Mouse (Mus musculus) cerebellum, adult 2 months (tissue): ENCODE results near the gene Allc. TPM values are rescaled to one million over a fixed set of nuclear protein-coding genes. Genes with fewer than 3 reads are reported as not detected.

Experiments
- DNase-seq, 2 experiments: peaks; one replicate each; pipeline ENCODE4 v3.0.0; 2021
- H3K27ac ChIP-seq: fragments of 200-500 bp; 2 replicates; pipeline ENCODE4 v1.5.1; 2012; ENCODE audit warnings: low read length, control low read depth, inconsistent platforms; ENCODE audit not compliant: insufficient read depth
- H3K27me3 ChIP-seq: fragments of 200-500 bp; 2 replicates; pipeline ENCODE4 v1.6.1; 2012; ENCODE audit warnings: inconsistent platforms, mild to moderate bottlenecking, low read length, moderate library complexity; ENCODE audit not compliant: control insufficient read depth, insufficient read depth
- H3K4me1 ChIP-seq: fragments of 200-500 bp; 2 replicates; pipeline ENCODE4 v1.6.1; 2011; ENCODE audit warnings: low read length; ENCODE audit not compliant: control insufficient read depth, insufficient read depth
- H3K4me3 ChIP-seq: fragments of 200-500 bp; replicated peaks from 2 replicates; pipeline ENCODE3; 2011; ENCODE audit warnings: mild to moderate bottlenecking, low read depth, low read length, control low read depth; ENCODE audit not compliant: insufficient read depth
- CTCF ChIP-seq: fragments of 200-500 bp; IDR thresholded peaks from 2 replicates; pipeline ENCODE4 v1.5.1; 2011; ENCODE audit warnings: low read depth, mild to moderate bottlenecking, control low read depth, low read length, moderate library complexity, borderline replicate concordance; ENCODE audit not compliant: insufficient read depth
- POLR2A ChIP-seq: fragments of 200-500 bp; IDR thresholded peaks from 2 replicates; pipeline ENCODE4 v1.6.1; 2011; ENCODE audit warnings: low read length, control low read depth, borderline replicate concordance; ENCODE audit not compliant: insufficient read depth
- WGBS: fragments of 180-500 bp; shearing (Covaris S2); methylation state at CpG from one replicate; pipeline ENCODE4 v1.1.7; 2018; 5-methylcytosine and 5-hydroxymethylcytosine counted together
- polyA plus RNA-seq: library from polyadenylated mRNA; depleted of rRNA; stranded (reverse); fragments of >200 nt; gene quantifications from 2 replicates; pipeline ENCODE4 v1.2.3, GENCODE M21; 2012

Allc gene
- polyA plus RNA-seq, 1 experiment = not detected

DNA sequence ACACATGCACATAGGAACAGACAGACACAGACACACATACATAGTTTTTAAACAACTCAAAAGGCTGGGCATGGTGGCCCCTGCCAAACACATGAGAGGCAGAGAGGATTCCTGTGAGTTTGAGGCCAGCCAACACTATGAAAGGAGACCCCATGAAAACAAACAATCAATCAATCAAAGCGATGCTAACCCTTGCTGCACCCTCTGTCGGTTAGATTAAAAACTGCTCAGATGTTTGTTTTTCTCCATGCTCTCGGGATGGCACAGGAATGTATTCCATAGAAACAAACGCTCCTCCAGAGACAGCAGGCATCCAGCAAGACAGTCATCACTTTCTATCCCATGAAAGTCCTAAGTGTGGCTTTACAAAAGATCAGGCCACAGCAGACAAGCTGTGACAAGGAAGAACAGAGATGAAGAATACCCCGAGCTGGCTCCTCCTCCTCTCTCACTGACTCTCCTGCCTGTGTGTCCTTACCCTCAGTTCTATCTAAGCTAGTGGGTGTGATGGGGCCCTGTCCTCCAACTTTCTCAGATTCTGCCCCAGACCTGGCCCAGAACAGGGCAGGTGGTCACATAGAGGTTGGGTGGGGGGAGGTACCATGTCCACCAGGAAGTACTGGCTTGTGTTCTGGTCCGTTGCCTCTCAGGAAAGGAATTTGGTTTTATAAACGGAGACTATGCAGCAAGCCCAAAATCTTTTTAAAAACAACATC, 39.3 kb upstream of the Allc start:
- Histone ChIP-seq H3K27me3 (no peaks in the 10 kb centered on the region; the same call in 1 of the 2 replicates), H3K27ac (no peak overlapping the region), H3K4me1 (0 out of 2 replicates have a peak, but pooled peaks cover 5% of the 10 kb centered on the region), H3K4me3 (no peak overlapping the region)
- TF ChIP-seq POLR2A (no peak), CTCF (no peak)
- DNase-seq = no peak
- 28% methylated on average over 7 of the region's 7 CpGs for WGBS

DNA sequence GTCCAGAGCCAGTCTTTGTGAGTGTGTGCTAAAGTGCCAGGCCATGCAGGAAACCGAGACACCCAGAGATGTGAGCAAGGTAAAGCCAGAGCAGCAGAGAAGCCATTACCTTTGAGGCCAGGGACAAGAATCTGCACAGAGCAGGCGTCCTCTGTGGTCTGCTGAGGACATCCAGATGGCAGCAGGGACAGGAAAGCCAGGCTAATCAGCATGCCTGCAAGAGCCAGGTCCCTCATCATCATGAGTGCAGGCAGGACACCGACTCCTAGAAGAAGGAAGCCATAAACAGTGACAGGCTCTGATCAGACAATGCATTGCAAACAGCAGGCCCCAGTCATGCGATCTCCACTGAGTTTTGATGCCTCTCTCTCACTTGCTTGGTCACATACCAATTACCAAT, 35.0 kb upstream of the Allc start:
- no peaks in the 10 kb centered on the region; the same call in 1 of the 2 replicates for H3K27me3 ChIP-seq
- H3K4me3 ChIP-seq = no peak overlapping the region
- 37% methylated on average over 4 of the region's 4 CpGs for WGBS
- 0 out of 2 replicates have a peak, but pooled peaks cover 2% of the 10 kb centered on the region for H3K4me1 ChIP-seq
- TF ChIP-seq POLR2A (no peak), CTCF (no peak)
- H3K27ac ChIP-seq = no peak overlapping the region
- no peak for DNase-seq

DNA sequence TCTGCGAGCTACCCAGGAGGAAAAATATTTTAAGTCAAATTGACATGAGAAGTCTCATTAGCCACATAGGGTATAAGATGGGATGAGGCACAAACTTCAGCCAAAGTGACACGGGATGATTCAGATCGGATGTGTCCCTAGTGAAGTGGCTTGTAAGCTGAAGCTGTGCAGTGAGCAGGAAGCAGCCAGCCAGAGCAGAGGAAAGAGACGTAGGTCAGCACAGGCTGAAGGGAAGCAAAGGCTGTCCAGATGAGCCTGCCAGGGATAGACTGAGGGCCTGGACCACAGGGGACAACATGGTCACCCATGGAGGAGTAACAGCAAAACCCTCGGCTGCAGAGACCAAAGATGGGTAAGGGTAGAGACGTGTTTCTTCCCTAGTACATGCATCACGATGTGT, 32.1 kb upstream of the Allc start:
- no peak for DNase-seq
- H3K27me3 ChIP-seq = no peaks in the 10 kb centered on the region
- 42% methylated on average over 7 of the region's 7 CpGs for WGBS
- TF ChIP-seq POLR2A (no peak), CTCF (no peak)
- no peaks in the 10 kb centered on the region for H3K4me1 ChIP-seq
- H3K4me3 ChIP-seq = no peak overlapping the region
- no peak overlapping the region for H3K27ac ChIP-seq

DNA sequence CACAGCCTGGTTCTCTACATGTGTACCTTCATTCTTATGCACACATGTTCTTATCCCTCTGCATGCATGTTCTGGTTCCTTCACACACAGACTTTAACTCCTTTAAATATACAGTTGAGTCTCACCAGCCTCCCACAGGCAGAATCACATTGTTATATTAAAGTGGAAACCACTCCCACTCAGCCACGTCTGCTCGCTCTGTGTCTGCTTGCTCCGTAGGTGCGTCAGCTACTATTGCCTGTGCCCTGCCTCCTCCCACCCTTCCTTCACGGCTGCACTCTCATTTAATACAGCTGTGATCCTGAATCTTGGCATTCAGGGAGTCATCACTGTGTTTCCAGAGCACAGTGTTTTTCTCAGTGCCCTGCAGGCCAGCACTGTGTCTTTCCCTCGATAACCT, 30.1 kb upstream of the Allc start:
- no peak for DNase-seq
- no peak overlapping the region for H3K27ac ChIP-seq
- no peaks in the 10 kb centered on the region for H3K27me3 ChIP-seq
- peaks cover 4% of the 10 kb centered on the region for H3K4me1 ChIP-seq
- 77% methylated on average over 6 of the region's 6 CpGs for WGBS
- no peak for TF ChIP-seq POLR2A
- no peak for TF ChIP-seq CTCF
- no peak overlapping the region for H3K4me3 ChIP-seq

DNA sequence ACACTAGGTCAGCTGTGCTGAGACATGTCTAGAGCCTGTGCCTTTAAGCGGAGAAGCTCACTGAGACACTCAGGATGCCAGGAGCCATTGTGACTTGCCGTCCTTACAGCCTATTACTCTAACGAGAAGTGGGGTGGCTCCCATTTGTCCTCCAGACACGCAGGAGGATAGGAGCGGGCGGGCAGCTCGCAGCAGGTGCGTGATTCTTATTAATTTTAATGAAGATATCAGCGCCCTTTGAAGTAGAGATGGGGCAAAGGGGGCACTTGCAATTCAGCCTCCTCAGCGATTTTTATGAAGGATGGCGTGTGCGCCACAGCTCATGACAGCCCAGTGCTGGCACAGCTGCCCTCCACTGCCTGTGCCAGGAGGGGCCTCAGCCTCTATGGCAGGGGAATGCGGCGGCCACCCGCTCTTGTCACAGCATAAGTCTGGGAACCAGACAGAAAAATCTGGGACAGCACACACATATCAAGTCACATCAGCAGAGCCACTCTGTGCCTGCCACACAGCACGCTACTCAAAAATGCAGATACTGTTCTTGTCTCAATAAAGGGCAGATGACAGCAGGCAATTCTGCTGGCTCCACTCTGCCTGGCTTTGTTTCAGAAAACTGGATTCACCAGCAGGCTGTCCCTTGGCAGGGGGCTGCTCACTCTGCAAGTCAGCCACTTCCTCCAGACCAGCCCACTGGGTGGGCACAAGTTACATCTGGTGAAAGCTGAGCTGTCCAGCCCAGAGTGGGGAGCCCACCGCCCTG, 25.4 kb upstream of the Allc start:
- 6% methylated on average over 17 of the region's 17 CpGs for WGBS
- Histone ChIP-seq H3K4me1 (peaks cover 11% of the 10 kb centered on the region), H3K27me3 (no peaks in the 10 kb centered on the region), H3K27ac (0 out of 2 replicates have a peak overlapping the region, but pooled peaks have one; percentile 3), H3K4me3 (peak overlapping the region; percentile 48)
- TF ChIP-seq POLR2A (peak; percentile 20; the same call in 1 of the 2 replicates), CTCF (no peak)
- peak; percentile 54 to 62 for DNase-seq

DNA sequence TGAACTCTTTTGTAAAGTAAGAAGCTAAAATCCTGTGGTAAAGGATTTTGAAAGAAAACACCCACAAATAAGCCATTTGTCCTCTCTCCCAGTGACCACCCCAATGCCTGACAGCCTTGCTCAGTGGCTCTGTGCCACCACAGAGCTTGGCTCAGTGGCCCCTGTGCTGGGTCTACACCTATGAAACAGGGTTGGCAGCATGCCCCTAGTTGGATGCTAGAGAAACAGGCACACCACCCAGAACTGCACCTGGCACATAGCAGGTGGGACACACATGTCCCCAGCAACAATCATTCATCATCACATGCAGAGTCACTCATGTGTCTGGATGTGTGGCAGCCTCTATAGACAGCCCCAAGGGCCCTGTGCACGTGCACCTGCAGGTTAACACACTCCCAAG, 21.2 kb upstream of the Allc start:
- peak; percentile 14 to 28 for DNase-seq
- H3K4me1 ChIP-seq = peaks cover 19% of the 10 kb centered on the region
- H3K4me3 ChIP-seq = no peak overlapping the region
- H3K27me3 ChIP-seq = no peaks in the 10 kb centered on the region
- TF ChIP-seq CTCF = no peak
- TF ChIP-seq POLR2A = no peak
- 61% methylated on average over 1 of the region's 1 CpGs for WGBS
- no peak overlapping the region for H3K27ac ChIP-seq

DNA sequence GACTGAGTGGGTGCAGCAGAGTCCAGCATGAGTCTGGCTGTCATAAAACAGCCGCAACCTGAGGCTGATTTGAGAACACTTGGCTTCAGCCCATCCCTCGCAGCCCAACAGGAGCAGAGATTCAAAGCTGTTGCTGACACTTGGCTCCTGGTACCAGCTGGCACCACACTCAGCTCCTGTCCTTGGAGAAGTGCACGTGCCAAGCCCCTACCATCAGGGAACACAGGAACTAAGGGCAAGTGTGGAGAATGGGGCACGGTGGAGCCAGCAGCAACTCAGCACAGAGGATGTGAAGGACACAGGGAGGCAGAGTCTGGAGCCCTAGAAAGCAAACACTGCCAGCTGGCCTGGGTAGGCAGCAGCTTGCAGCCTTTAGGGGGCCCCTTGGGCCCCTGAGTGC, 19.9 kb upstream of the Allc start:
- no peak for TF ChIP-seq POLR2A
- no peak for TF ChIP-seq CTCF
- H3K4me1 ChIP-seq = peaks cover 14% of the 10 kb centered on the region
- H3K27me3 ChIP-seq = no peaks in the 10 kb centered on the region
- H3K27ac ChIP-seq = no peak overlapping the region
- DNase-seq = peak; percentile 71 to 82
- H3K4me3 ChIP-seq = no peak overlapping the region
- 2% methylated on average over 4 of the region's 4 CpGs for WGBS

DNA sequence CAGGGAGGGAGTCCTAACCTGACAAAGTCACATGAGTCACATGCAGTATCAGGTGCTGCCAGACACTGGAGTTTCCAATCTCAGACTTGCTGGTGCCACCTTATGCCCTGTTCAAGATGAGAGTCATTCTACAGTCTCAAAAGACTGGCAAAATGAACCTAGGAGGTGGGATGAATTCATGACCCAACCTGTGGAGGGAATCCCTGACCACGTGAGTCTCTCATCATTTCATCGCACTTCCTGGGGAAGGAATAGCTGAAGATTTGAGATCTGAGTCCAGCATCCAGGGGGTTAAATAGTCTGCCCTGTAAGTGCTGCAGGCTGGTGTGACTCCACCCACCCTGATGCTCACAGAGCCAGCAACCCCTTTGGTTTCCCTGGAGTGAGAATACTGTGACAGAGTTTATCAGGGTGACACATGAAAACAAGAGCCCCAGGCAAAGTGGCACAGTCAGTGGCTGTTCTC, 16.2 kb upstream of the Allc start:
- TF ChIP-seq CTCF = no peak
- Histone ChIP-seq H3K4me3 (no peak overlapping the region), H3K27me3 (no peaks in the 10 kb centered on the region), H3K4me1 (peaks cover 10% of the 10 kb centered on the region), H3K27ac (no peak overlapping the region)
- no peak for DNase-seq
- whole genome bisulfite sequencing = 77% methylated on average over 2 of the region's 2 CpGs
